In genomic region chr6:120579110-120579830, GRCm38 (mm10) we compare ENCODE assay signal across 8 mouse cellular contexts. TPM values are rescaled to one million over a fixed set of nuclear protein-coding genes. Genes with fewer than 3 reads are reported as not detected.
DNase-seq lines count a peak whose midpoint lies in the region; ATAC-seq and TF ChIP-seq lines count a peak whose summit lies in the region.

No protein-coding gene starts in this region.

- H3K4me3 ChIP-seq in testis, adult 2 months (ENCODE audit: control insufficient read depth, low read depth, low read length), result peak overlapping the region; percentile 15; the same call in 1 of the 2 replicates
- H3K4me3 ChIP-seq in erythroblast, embryonic 14.5 days (replicated peaks), result peak overlapping the region; percentile 69
- peak overlapping the region; percentile 37 for H3K4me3 ChIP-seq in hindbrain, postnatal 0 days (ENCODE audit: low read length)
- peak overlapping the region; percentile 59 for H3K4me3 ChIP-seq in liver, embryonic 13.5 days (replicated peaks)
- H3K4me3 ChIP-seq in olfactory bulb, adult 2 months (ENCODE audit: insufficient read depth, low read depth, low read length), result peak overlapping the region; percentile 45

- H3K36me3 ChIP-seq in testis, adult 2 months (ENCODE audit: control insufficient read depth, insufficient read depth, low read length), result no peaks in the 10 kb centered on the region
- no peaks in the 10 kb centered on the region for H3K36me3 ChIP-seq in erythroblast, embryonic 14.5 days (ENCODE audit: control insufficient read depth)
- no peaks in the 10 kb centered on the region for H3K36me3 ChIP-seq in hindbrain, postnatal 0 days (ENCODE audit: insufficient read depth, low read length)
- no peaks in the 10 kb centered on the region for H3K36me3 ChIP-seq in liver, embryonic 13.5 days

- H3K4me2 ChIP-seq in hindbrain, postnatal 0 days (ENCODE audit: low read depth, low read length), result peak overlapping the region; percentile 97
- peak overlapping the region; percentile 94 for H3K4me2 ChIP-seq in liver, embryonic 13.5 days

- peaks cover 12% of the 10 kb centered on the region for H3K4me1 ChIP-seq in testis, adult 2 months (ENCODE audit: control insufficient read depth, insufficient read depth, low read length)
- H3K4me1 ChIP-seq in erythroblast, embryonic 14.5 days (ENCODE audit: control insufficient read depth), result peaks cover 64% of the 10 kb centered on the region
- H3K4me1 ChIP-seq in hindbrain, postnatal 0 days (ENCODE audit: insufficient read depth, low read length), result peaks cover 13% of the 10 kb centered on the region
- H3K4me1 ChIP-seq in liver, embryonic 13.5 days (replicated peaks), result peaks cover 45% of the 10 kb centered on the region
- H3K4me1 ChIP-seq in olfactory bulb, adult 2 months (ENCODE audit: control insufficient read depth, insufficient read depth, low read length), result peaks cover 16% of the 10 kb centered on the region

- ATAC-seq in hindbrain, postnatal 0 days, result no peak
- no peak for ATAC-seq in liver, embryonic 13.5 days (ENCODE audit: low read depth)

- H3K9ac ChIP-seq in hindbrain, postnatal 0 days (replicated peaks; ENCODE audit: low read length), result peak overlapping the region; percentile 51
- peak overlapping the region; percentile 72 for H3K9ac ChIP-seq in liver, embryonic 13.5 days

- no peak for DNase-seq in testis, postnatal 14 days (ENCODE audit: low spot score)
- peak; percentile 58 for DNase-seq in hindbrain, postnatal 0 days (ENCODE audit: low spot score)
- no peak for DNase-seq in liver, embryonic 13.5 days
- DNase-seq in layer of hippocampus, postnatal 36 days, result no peak
- no peak for DNase-seq in urinary bladder, postnatal 25 days (ENCODE audit: low spot score)

- no peak for TF ChIP-seq CTCF in testis, adult 2 months (IDR thresholded peaks at IDR 0.05; ENCODE audit: control insufficient read depth, insufficient read depth, insufficient replicate concordance, low read depth, low read length)
- no peak for TF ChIP-seq CTCF in hindbrain, postnatal 0 days (IDR thresholded peaks at IDR 0.05; ENCODE audit: low read depth)
- no peak for TF ChIP-seq CTCF in olfactory bulb, adult 2 months (IDR thresholded peaks at IDR 0.05; ENCODE audit: insufficient read depth, low read depth, low read length)

- no peak overlapping the region for H3K27ac ChIP-seq in testis, adult 2 months (ENCODE audit: control insufficient read depth, insufficient read depth, low read depth, low read length)
- peak overlapping the region; percentile 71 for H3K27ac ChIP-seq in hindbrain, postnatal 0 days
- peak overlapping the region; percentile 90 for H3K27ac ChIP-seq in liver, embryonic 13.5 days
- H3K27ac ChIP-seq in olfactory bulb, adult 2 months (ENCODE audit: insufficient read depth, low read depth, low read length), result 0 out of 2 replicates have a peak overlapping the region, but pooled peaks have one; percentile 0

- no peak for TF ChIP-seq POLR2A in testis, adult 2 months (IDR thresholded peaks at IDR 0.05; ENCODE audit: control insufficient read depth, low read depth, low read length)
- no peak for TF ChIP-seq POLR2A in olfactory bulb, adult 2 months (IDR thresholded peaks at IDR 0.05; ENCODE audit: insufficient read depth, low read depth, low read length)

- no peaks in the 10 kb centered on the region for H3K9me3 ChIP-seq in erythroblast, embryonic 14.5 days (ENCODE audit: control insufficient read depth, low read length)
- H3K9me3 ChIP-seq in hindbrain, postnatal 0 days (ENCODE audit: low read length), result no peaks in the 10 kb centered on the region
- H3K9me3 ChIP-seq in liver, embryonic 13.5 days (replicated peaks), result no peaks in the 10 kb centered on the region

- H3K27me3 ChIP-seq in testis, adult 2 months (ENCODE audit: control insufficient read depth, insufficient read depth, low read length), result no peaks in the 10 kb centered on the region
- no peaks in the 10 kb centered on the region for H3K27me3 ChIP-seq in erythroblast, embryonic 14.5 days (ENCODE audit: control insufficient read depth)
- no peaks in the 10 kb centered on the region for H3K27me3 ChIP-seq in hindbrain, postnatal 0 days (ENCODE audit: insufficient read depth, low read length)
- H3K27me3 ChIP-seq in liver, embryonic 13.5 days, result no peaks in the 10 kb centered on the region

- WGBS in hindbrain, postnatal 0 days, result 3% methylated on average over 21 of the region's 21 CpGs
- WGBS in liver, embryonic 13.5 days (ENCODE audit: insufficient replicate concordance), result 14% methylated on average over 21 of the region's 21 CpGs
- WGBS in olfactory bulb, adult 2 months, result 14% methylated on average over 21 of the region's 21 CpGs

RNA-seq across cellular contexts. Expression of gene Hdhd5, which starts 48.2 kb away (rescaled TPM):
- polyA plus RNA-seq in testis, adult 2 months (2012; rRNA removed), result 30.0 and 33.0 TPM in 2 replicates
- polyA plus RNA-seq in erythroblast, embryonic 14.5 days (2012), result 0.69 and 0.78 TPM in 2 replicates
- total RNA-seq in hindbrain, postnatal 0 days (2014; rRNA removed), result 38.2 and 38.9 TPM in 2 replicates
- polyA plus RNA-seq in hindbrain, postnatal 0 days (2015; fragmentation: Nextera tagmentation; extraction: Ambion mirVana), result 19.1 and 19.8 TPM in 2 replicates
- 11.5 and 12.5 TPM in 2 replicates for polyA plus RNA-seq in liver, embryonic 13.5 days (2015; fragmentation: Nextera tagmentation; extraction: Ambion mirVana)
- not detected in 2 replicates for polyA plus RNA-seq in olfactory bulb, adult 2 months (2012; ENCODE audit: insufficient read depth, insufficient read length, low replicate concordance, missing spikeins)
- 10 to 100 TPM; 29.5 to 30.5 TPM for total RNA-seq in layer of hippocampus, postnatal 36 days (2021)

Comparison
In these comparisons a context has a peak if more than half of its experiments do, and no peak if none do; other contexts are left out.
1. H3K4me3 ChIP-seq: peak in every context shown above with its lines; median percentile 69 in erythroblast, embryonic 14.5 days; 59 in liver, embryonic 13.5 days; 45 in olfactory bulb, adult 2 months; 37 in hindbrain, postnatal 0 days; 15 in testis, adult 2 months.